Mouse (Mus musculus) heart, adult 2 months (tissue): ENCODE data around the gene Tmem165.

ENCODE experiments used
- CTCF ChIP-seq: fragments of 200-600 bp; IDR thresholded peaks from 2 replicates; pipeline ENCODE4 v1.8.1; 2022; ENCODE audit warnings: antibody characterized with exemption, mild to moderate bottlenecking, moderate library complexity
- EP300 ChIP-seq: fragments of 200-500 bp; IDR thresholded peaks from 2 replicates; pipeline ENCODE4 v1.6.1; 2011; ENCODE audit warnings: low read depth, low read length, control low read depth; ENCODE audit not compliant: insufficient read depth
- POLR2A ChIP-seq: fragments of 200-500 bp; IDR thresholded peaks from 2 replicates; pipeline ENCODE4 v1.6.1; 2011; ENCODE audit warnings: mild to moderate bottlenecking, low read depth, low read length, control low read depth; ENCODE audit not compliant: insufficient read depth

DNA sequence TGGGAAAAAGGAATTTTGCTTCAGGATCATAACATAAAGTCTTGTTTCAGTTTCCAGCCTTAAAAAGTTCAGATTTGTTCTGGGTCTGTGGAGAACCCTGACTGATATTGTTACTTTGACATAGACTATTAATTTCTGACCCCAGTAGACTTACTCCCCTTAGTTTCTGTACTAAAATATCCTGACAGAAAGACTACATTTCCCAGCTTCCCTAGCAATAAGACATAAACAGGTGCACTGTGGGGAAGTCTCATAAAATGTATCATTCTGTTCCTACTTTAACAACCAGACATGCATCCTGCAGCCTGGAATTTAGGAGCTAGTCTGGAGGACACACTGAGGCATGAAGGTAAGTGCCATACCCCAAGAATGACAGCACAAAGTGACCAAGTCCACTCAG lies 12.6 kb upstream of the Tmem165 start:
- TF ChIP-seq EP300 (no peak), CTCF (no peak), POLR2A (no peak)
